Mouse (Mus musculus) left cerebral cortex, postnatal 10 days (tissue): ENCODE measurements around the gene Gsk3a. TPM values are rescaled to one million over a fixed set of nuclear protein-coding genes. Genes with fewer than 3 reads are reported as not detected.
A peak's percentile ranks its signal among the peaks of the same experiment; 100 is the strongest.

Experiments used
- DNase-seq, 2 experiments: peaks; one replicate each; pipeline ENCODE4 v3.0.0; 2021 to 2022; ENCODE audit warnings: low spot score in 2 of 2, mixed read lengths in 1 of 2; ENCODE audit errors: extremely low spot score in 1 of 2
- intact Hi-C: fragments of 180-260 bp; cut with DNase I; formaldehyde crosslinking; loops from one replicate; pipeline ENCODE4 v1.15.1; 2025
- total RNA-seq, 2 experiments: library from RNA; stranded (reverse); gene quantifications; 2 replicates each; pipeline ENCODE4 v1.2.3; 2021

The Gsk3a gene
- total RNA-seq, result 100 to 1,000 TPM; 205 TPM

GRCm38 (mm10) chr7:25237249-25238014 is at the start of gene Gsk3a:
Gsk3a (minus strand) TSS chr7:25237851.
- intact Hi-C loops, result no loop called here

DNA sequence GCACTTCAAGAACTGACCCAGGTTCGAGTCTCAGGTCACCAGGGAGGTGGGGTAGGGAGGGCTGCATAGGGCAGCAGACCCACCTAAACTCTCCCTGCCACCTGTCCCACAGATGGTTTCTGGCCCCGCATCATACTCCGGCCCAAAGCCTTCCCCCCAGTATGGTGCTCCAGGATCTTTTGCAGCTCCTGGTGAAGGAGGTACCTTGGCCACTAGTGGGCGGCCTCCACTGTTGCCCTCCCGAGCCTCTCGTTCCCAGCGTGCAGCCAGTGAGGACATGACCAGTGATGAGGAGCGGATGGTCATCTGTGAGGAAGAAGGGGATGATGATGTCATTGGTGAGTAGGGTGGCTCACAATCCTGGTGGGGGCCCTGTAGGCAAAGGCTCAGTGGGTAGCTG is 49.3 kb upstream of the Gsk3a start:
- no peak for DNase-seq
- intact Hi-C loops, result no loop called here

More at GRCm38 (mm10) chr7:25237249-25238014, at the start of gene Gsk3a:
- DNase-seq, result peak; percentile 97 to 99

GRCm38 (mm10) chr7:25285511-25286238 is 48.0 kb upstream of the Gsk3a start:
- no peak for DNase-seq
- intact Hi-C loops, result no loop called here

- no peak for DNase-seq
- intact Hi-C loops, result loop anchor here (5.0 kb wide), 1 partner anchor 33 kb away; the partner anchor contains the start of gene Megf8
Measured at GRCm38 (mm10) chr7:25284766-25285165, 47.1 kb upstream of the Gsk3a start.

DNA sequence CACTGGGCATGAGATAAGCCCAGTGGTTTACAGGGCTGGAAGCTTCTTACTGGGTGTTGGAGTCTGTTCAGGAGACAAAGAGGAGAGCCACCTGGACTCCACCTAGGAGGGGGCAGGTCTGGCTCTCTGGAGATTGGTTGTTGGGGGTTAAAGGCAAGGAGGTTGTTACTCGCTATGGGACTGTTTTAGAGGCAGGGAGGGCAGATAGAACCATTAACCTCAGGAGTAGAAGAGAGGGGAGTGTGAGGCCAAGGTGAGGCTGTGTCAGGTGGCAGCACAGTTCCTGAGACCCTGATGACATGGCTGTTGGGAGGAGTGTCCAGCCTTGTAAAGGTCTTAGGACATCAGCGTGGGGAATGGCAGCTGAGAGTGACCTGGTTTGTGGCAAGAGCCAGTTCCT is 46.5 kb upstream of the Gsk3a start:
- intact Hi-C loops, result loop anchor here (5.0 kb wide), 1 partner anchor 33 kb away; the partner anchor contains the start of gene Megf8
- no peak for DNase-seq

DNA sequence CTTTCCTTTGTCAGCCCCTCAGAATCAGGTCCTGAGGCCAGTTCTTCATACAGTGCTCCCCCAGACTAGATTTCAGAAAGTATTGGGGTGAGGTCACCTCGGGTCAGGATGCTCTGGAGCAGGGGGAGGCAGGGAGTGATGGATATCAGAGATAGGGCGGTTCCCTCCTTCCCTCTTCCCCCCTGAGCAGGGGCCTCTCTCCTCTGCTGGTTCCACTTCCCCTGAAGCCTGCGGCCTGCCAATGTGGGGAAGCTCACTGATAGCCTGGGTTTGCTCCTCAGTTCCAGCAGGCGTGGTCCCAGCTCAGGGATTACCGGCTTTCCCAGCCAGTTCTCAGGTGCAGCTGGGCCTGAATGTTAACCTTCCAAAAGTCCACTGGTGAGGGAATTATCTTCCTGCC is 46.0 kb upstream of the Gsk3a start:
- DNase-seq, result no peak
- intact Hi-C loops, result loop anchor here (5.0 kb wide), 1 partner anchor 34 kb away; the partner anchor contains the start of gene Megf8

DNA sequence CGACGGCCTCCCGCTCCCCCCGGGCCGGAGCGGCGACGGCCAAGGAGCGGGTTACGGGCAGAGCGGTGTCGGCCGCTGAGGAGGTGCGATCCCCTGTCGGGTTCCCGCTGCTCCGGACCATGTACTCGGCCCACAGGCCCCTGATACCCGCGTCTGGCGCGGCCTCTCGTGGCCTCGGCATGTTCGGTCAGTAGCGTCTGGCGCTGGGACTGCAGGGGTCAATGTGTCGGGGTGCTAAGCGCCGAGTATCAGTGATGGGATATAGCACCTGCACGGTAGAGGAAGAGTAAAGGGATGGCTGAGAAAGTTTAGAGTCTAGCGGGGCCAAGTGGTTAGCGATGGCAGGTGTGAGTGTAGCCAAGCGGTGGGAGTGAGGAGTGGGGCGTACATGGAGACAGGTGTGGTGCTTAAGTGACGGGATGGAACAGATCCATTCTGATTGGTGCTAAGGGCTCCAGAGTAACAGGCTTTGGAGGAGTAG is 45.1 kb upstream of the Gsk3a start:
- intact Hi-C loops, result loop anchor here (5.0 kb wide), 1 partner anchor 35 kb away; the partner anchor contains the start of gene Megf8
- DNase-seq, result peak in 1 of 2 experiments; percentile 70

DNA sequence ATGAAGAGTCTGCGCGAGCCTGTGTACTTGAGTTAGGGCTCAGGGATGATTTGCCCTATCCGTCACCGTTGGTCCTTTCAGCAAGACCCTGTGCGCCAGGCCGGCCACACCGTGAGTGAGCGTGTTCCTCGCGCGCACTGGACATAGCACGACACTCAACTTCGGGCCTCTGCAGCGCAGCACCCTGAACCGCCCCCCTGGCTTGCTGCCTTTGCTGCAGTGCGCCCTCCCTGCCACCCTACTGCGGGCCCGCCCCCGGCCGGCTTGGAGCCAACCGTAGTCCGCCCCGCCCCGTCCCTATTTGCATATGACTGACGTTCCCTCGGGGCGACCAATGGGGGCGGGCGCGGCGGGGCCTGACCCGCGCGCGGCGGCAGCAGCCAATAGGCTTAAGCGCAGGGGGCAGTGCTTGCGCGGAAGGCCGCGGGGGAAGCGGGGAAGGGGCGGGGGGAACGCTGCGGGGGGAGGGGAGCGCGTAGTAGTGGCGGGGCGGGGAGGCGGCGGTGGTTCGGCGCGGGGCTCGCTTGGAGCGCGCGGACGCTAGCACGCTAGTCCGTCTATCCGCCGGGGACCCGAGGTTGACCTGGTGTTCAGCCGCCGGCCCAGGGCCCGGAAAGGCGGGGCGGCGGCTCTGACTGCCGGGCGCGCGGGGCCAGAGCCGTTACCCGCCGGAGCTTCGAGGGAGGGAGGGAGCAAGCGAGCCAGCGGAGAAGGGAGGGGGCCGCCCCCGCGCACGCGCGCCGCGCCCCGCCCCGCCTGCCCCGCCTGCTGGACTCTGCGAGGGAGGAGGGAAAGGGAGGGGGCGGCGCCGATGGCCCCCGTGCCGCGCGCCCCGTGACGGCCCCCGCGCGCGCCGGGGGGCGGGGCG is 44.3 kb upstream of the Gsk3a start:
- intact Hi-C loops, result loop anchor here (2.0 to 5.0 kb wide), 2 partner anchors 35 to 37 kb away; partner anchors contain the start of gene Megf8
- DNase-seq, result peak; percentile 94 to 99

DNA sequence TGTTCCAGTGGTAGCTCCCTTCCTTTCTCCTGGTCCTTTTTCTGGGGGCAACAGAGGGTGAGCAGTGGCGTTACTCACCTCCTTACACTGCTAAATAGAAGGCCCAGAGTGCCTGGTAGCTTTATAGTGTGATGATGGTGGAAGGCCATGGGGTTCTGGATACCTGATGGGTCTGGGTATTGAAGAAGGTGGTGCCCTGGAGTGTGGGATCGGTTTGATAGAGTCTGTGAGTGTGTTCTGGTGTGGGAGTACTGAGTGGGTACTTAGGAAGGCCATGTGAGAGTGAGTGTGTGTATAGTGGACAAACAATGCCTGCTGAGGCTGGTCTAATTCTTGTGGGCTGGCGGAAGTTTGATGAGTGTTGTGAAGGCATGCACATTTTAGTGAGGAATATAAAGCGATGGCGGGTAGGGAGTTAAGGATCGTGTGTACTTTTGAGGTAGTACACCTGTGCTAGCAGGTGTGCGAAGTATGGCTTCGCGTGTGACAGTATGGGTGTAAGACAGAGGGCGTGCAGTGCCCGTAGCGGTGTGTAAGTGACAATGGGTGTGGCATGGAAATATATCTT is 43.6 kb upstream of the Gsk3a start:
- no peak for DNase-seq
- intact Hi-C loops, result loop anchor here (2.0 to 5.0 kb wide), 2 partner anchors 36 kb away; partner anchors contain the start of gene Megf8

- DNase-seq, result peak in 1 of 2 experiments; percentile 82
- intact Hi-C loops, result loop anchor here (2.0 to 5.0 kb wide), 2 partner anchors 35 to 37 kb away; partner anchors contain the start of gene Megf8
Measured at GRCm38 (mm10) chr7:25279861-25280791, 42.5 kb upstream of the Gsk3a start.

- DNase-seq, result peak; percentile 89 to 95
- intact Hi-C loops, result no loop called here
Measured at GRCm38 (mm10) chr7:25279076-25279860, 41.6 kb upstream of the Gsk3a start.

- intact Hi-C loops, result no loop called here
- peak; percentile 87 to 89 for DNase-seq
Measured at GRCm38 (mm10) chr7:25278341-25279075, 40.9 kb upstream of the Gsk3a start.

DNA sequence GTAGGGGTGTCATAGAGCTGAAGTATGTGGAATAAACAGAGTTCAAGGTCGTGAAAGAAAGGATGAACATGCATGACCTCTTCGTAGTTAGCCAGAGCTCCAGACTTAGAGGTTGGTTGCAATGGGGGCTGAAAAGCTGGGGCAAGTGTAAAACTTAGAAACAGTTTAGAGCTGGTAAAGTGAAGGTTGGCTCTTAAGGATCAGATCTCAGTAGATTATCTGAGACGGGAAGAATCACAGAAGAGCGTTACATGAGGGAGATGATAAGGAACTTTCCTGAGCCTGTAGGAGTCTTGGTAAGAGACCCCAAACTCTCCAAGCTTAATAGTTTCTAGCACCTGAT is 40.3 kb upstream of the Gsk3a start:
- intact Hi-C loops, result no loop called here
- DNase-seq, result no peak

DNA sequence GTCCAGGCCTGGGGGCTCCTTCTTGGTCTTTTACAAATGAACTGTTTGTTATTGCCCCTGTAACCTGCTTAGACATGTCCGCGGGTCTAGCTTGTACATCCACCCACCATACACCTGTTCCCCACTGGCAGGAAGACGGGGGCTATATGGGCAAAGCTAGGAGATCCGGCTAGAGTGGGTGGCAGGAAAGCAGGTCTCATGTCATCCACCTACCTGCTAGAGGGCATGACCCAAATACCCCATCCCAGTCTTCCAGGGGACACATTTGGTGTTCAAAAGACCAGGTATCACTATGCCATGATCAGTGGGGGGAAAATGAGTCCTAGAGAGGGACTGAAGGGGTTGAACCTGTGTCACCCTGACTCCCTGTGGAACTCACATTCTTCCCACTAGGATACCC is 39.8 kb upstream of the Gsk3a start:
- intact Hi-C loops, result no loop called here
- DNase-seq, result no peak

DNA sequence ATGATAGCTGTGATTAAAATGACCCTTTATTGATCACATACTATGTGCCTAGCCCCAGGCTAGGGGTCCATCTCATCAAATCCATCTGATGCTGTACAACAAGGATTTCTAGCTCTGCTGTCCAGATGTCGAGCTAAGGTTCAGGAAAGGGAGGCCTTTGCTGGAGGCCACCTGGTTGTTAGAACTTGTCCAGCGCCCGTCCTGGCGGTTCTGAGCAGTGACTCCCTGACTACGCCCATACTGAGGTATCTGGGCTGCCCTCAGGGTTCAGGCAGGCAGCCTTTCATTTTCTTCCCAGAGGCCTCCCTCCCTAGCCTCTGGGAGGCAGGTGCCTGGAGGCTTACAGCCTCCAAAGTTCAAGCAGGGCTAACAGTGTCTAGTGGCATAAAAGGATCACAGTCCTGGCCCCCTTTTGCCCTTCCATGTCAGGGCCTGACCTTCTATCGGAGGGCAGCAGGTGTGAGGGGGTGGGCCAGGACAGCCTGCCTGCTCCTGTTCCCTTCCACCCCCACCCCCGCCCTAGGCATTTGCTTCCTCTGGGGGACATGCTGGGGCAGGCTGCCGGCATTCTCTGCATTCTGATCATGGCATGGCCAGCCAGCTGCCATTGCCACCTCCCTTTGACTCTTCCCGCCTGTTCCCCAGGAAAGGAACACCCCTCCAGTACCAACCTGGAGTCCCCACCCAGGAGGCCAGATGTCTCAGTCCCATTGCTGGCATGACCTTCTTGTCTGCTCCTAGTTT is 38.1 kb upstream of the Gsk3a start:
- no peak for DNase-seq
- intact Hi-C loops, result loop anchor here (2.0 kb wide), 1 partner anchor 29 kb away; no protein-coding TSS in a partner anchor
